Mouse (Mus musculus): Measurements from ENCODE around the gene Acvr1.

GRCm38 (mm10) chr2:58604791-58605190 is 37.8 kb upstream of the Acvr1 start:
- TF ChIP-seq CTCF (IDR thresholded peaks at IDR 0.05; ENCODE audit: insufficient read depth, low read depth, low read length) (no peak), POLR2A (IDR thresholded peaks at IDR 0.05; ENCODE audit: insufficient read depth, low read depth, low read length) (no peak)
